Mouse (Mus musculus): Measurements from ENCODE around the gene Anks4b. TPM values are rescaled to one million over a fixed set of nuclear protein-coding genes. Genes with fewer than 3 reads are reported as not detected.
A peak's percentile ranks its signal among the peaks of the same experiment; 100 is the strongest.

The Anks4b gene
- polyA plus RNA-seq, 1 experiment from 2014 or later, result not detected

- Histone ChIP-seq H3K9me3 (no peaks in the 10 kb centered on the region), H3K4me3 (no peak overlapping the region), H3K36me3 (no peaks in the 10 kb centered on the region), H3K27ac (no peak overlapping the region), H3K4me2 (no peak overlapping the region), H3K9ac (no peak overlapping the region), H3K27me3 (no peaks in the 10 kb centered on the region), H3K4me1 (no peaks in the 10 kb centered on the region)
- no peak for ATAC-seq (ENCODE audit: borderline replicate concordance, extremely low read depth, low FRiP score, low TSS enrichment)
- WGBS, result 70% methylated on average over 11 of the region's 11 CpGs
Measured at GRCm38 (mm10) chr7:120163581-120164251, 9.9 kb upstream of the Anks4b start.

- no peaks in the 10 kb centered on the region for H3K4me1 ChIP-seq
- H3K9me3 ChIP-seq, result no peaks in the 10 kb centered on the region
- no peak overlapping the region for H3K27ac ChIP-seq
- H3K4me2 ChIP-seq, result no peak overlapping the region
- H3K27me3 ChIP-seq, result no peaks in the 10 kb centered on the region
- 64% methylated on average over 1 of the region's 1 CpGs for WGBS
- H3K4me3 ChIP-seq, result no peak overlapping the region
- no peaks in the 10 kb centered on the region for H3K36me3 ChIP-seq
- H3K9ac ChIP-seq, result no peak overlapping the region
- peak; percentile 42; the same call in 1 of the 2 replicates for ATAC-seq (ENCODE audit: borderline replicate concordance, extremely low read depth, low FRiP score, low TSS enrichment)
Measured at GRCm38 (mm10) chr7:120172188-120172700, 1.4 kb upstream of the Anks4b start.

- H3K27me3 ChIP-seq, result no peaks in the 10 kb centered on the region
- H3K4me1 ChIP-seq, result 0 out of 2 replicates have a peak, but pooled peaks cover 4% of the 10 kb centered on the region
- 68% methylated on average over 11 of the region's 11 CpGs for WGBS
- no peak overlapping the region for H3K4me3 ChIP-seq
- no peaks in the 10 kb centered on the region for H3K36me3 ChIP-seq
- no peak overlapping the region for H3K4me2 ChIP-seq
- H3K9ac ChIP-seq, result no peak overlapping the region
- no peak overlapping the region for H3K27ac ChIP-seq
- H3K9me3 ChIP-seq, result no peaks in the 10 kb centered on the region
- ATAC-seq (ENCODE audit: borderline replicate concordance, extremely low read depth, low FRiP score, low TSS enrichment), result no peak
Measured at GRCm38 (mm10) chr7:120174723-120175504, 1.3 kb downstream of the Anks4b start.

- no peak overlapping the region for H3K4me3 ChIP-seq
- 0 out of 2 replicates have a peak, but pooled peaks cover 4% of the 10 kb centered on the region for H3K4me1 ChIP-seq
- no peak overlapping the region for H3K27ac ChIP-seq
- 72% methylated on average over 3 of the region's 3 CpGs for WGBS
- ATAC-seq (ENCODE audit: borderline replicate concordance, extremely low read depth, low FRiP score, low TSS enrichment), result no peak
- H3K4me2 ChIP-seq, result no peak overlapping the region
- no peak overlapping the region for H3K9ac ChIP-seq
- H3K36me3 ChIP-seq, result no peaks in the 10 kb centered on the region
- no peaks in the 10 kb centered on the region for H3K9me3 ChIP-seq
- no peaks in the 10 kb centered on the region for H3K27me3 ChIP-seq
Measured at GRCm38 (mm10) chr7:120177611-120178010, 4.0 kb downstream of the Anks4b start.

- 6% methylated on average over 2 of the region's 2 CpGs for WGBS
- peak; percentile 35; the same call in 1 of the 2 replicates for ATAC-seq (ENCODE audit: borderline replicate concordance, extremely low read depth, low FRiP score, low TSS enrichment)
- 0 out of 2 replicates have a peak, but pooled peaks cover 4% of the 10 kb centered on the region for H3K4me1 ChIP-seq
Measured at GRCm38 (mm10) chr7:120178935-120179334, 5.3 kb downstream of the Anks4b start.

GRCm38 (mm10) chr7:120180547-120180946 is 6.9 kb downstream of the Anks4b start:
- Histone ChIP-seq H3K36me3 (no peaks in the 10 kb centered on the region), H3K9ac (no peak overlapping the region), H3K27me3 (no peaks in the 10 kb centered on the region), H3K9me3 (no peaks in the 10 kb centered on the region), H3K4me1 (0 out of 2 replicates have a peak, but pooled peaks cover 4% of the 10 kb centered on the region), H3K27ac (no peak overlapping the region), H3K4me2 (no peak overlapping the region), H3K4me3 (no peak overlapping the region)
- ATAC-seq (ENCODE audit: borderline replicate concordance, extremely low read depth, low FRiP score, low TSS enrichment), result no peak
- 75% methylated on average over 5 of the region's 5 CpGs for WGBS

More at GRCm38 (mm10) chr7:120178935-120179334, 5.3 kb downstream of the Anks4b start:
- no peak overlapping the region for H3K4me2 ChIP-seq
- H3K4me3 ChIP-seq, result no peak overlapping the region
- no peak overlapping the region for H3K9ac ChIP-seq
- H3K27me3 ChIP-seq, result no peaks in the 10 kb centered on the region
- H3K9me3 ChIP-seq, result no peaks in the 10 kb centered on the region
- H3K36me3 ChIP-seq, result no peaks in the 10 kb centered on the region
- no peak overlapping the region for H3K27ac ChIP-seq

- H3K27me3 ChIP-seq, result no peaks in the 10 kb centered on the region
- ATAC-seq (ENCODE audit: borderline replicate concordance, extremely low read depth, low FRiP score, low TSS enrichment), result no peak
- H3K4me2 ChIP-seq, result no peak overlapping the region
- 0 out of 2 replicates have a peak, but pooled peaks cover 4% of the 10 kb centered on the region for H3K4me1 ChIP-seq
- no peak overlapping the region for H3K9ac ChIP-seq
- H3K36me3 ChIP-seq, result no peaks in the 10 kb centered on the region
- no peak overlapping the region for H3K4me3 ChIP-seq
- WGBS, result 88% methylated on average over 4 of the region's 4 CpGs
- no peak overlapping the region for H3K27ac ChIP-seq
- H3K9me3 ChIP-seq, result no peaks in the 10 kb centered on the region
Measured at GRCm38 (mm10) chr7:120181401-120182230, 8.0 kb downstream of the Anks4b start.

- Histone ChIP-seq H3K27me3 (no peaks in the 10 kb centered on the region), H3K4me2 (no peak overlapping the region), H3K36me3 (no peaks in the 10 kb centered on the region), H3K27ac (no peak overlapping the region), H3K9ac (no peak overlapping the region), H3K9me3 (no peaks in the 10 kb centered on the region), H3K4me3 (no peak overlapping the region), H3K4me1 (0 out of 2 replicates have a peak, but pooled peaks cover 4% of the 10 kb centered on the region)
- no peak for ATAC-seq (ENCODE audit: borderline replicate concordance, extremely low read depth, low FRiP score, low TSS enrichment)
Measured at GRCm38 (mm10) chr7:120182891-120183290, 9.2 kb downstream of the Anks4b start.

- 88% methylated on average over 5 of the region's 5 CpGs for WGBS
- H3K9ac ChIP-seq, result no peak overlapping the region
- no peaks in the 10 kb centered on the region for H3K4me1 ChIP-seq
- H3K27me3 ChIP-seq, result no peaks in the 10 kb centered on the region
- ATAC-seq (ENCODE audit: borderline replicate concordance, extremely low read depth, low FRiP score, low TSS enrichment), result no peak
- no peak overlapping the region for H3K4me3 ChIP-seq
- no peaks in the 10 kb centered on the region for H3K36me3 ChIP-seq
- H3K4me2 ChIP-seq, result no peak overlapping the region
- H3K27ac ChIP-seq, result no peak overlapping the region
- H3K9me3 ChIP-seq, result no peaks in the 10 kb centered on the region
Measured at GRCm38 (mm10) chr7:120188946-120189345, 15.3 kb downstream of the Anks4b start.

- H3K9me3 ChIP-seq, result no peaks in the 10 kb centered on the region
- H3K36me3 ChIP-seq, result no peaks in the 10 kb centered on the region
- H3K4me3 ChIP-seq, result no peak overlapping the region
- no peaks in the 10 kb centered on the region for H3K4me1 ChIP-seq
- H3K4me2 ChIP-seq, result no peak overlapping the region
- H3K27me3 ChIP-seq, result no peaks in the 10 kb centered on the region
- ATAC-seq (ENCODE audit: borderline replicate concordance, extremely low read depth, low FRiP score, low TSS enrichment), result no peak
- WGBS, result 61% methylated on average over 8 of the region's 8 CpGs
- no peak overlapping the region for H3K27ac ChIP-seq
- H3K9ac ChIP-seq, result no peak overlapping the region
Measured at GRCm38 (mm10) chr7:120189369-120190149, 15.9 kb downstream of the Anks4b start.

- WGBS, result 33% methylated on average over 8 of the region's 8 CpGs
- no peak overlapping the region for H3K27ac ChIP-seq
- ATAC-seq (ENCODE audit: borderline replicate concordance, extremely low read depth, low FRiP score, low TSS enrichment), result no peak
Measured at GRCm38 (mm10) chr7:120190150-120190665, 16.6 kb downstream of the Anks4b start.

More at GRCm38 (mm10) chr7:120190150-120190665, 16.6 kb downstream of the Anks4b start:
- no peaks in the 10 kb centered on the region for H3K4me1 ChIP-seq
- H3K36me3 ChIP-seq, result no peaks in the 10 kb centered on the region
- no peak overlapping the region for H3K9ac ChIP-seq
- H3K4me2 ChIP-seq, result no peak overlapping the region
- H3K9me3 ChIP-seq, result no peaks in the 10 kb centered on the region
- no peaks in the 10 kb centered on the region for H3K27me3 ChIP-seq
- H3K4me3 ChIP-seq, result no peak overlapping the region
